Mouse (Mus musculus): ENCODE measurements at regions not wholly inside any gene's neighbourhood (a gene's known extent, or its start where the extent isn't known, plus 50 kb on each side); places are given as distances from the start of the nearest gene placed in this dataset.

GRCm38 (mm10) chr10:41018888-41019287, 53.2 kb downstream of the Gpr6 start:
- no peak overlapping the region for H3K4me2 ChIP-seq (replicated peaks; ENCODE audit: low read depth, low read length)
- 48% methylated on average over 5 of the region's 5 CpGs for WGBS
- H3K27me3 ChIP-seq (ENCODE audit: control insufficient read depth, insufficient read depth, low read length), result no peaks in the 10 kb centered on the region
- H3K4me3 ChIP-seq (ENCODE audit: low read length), result no peak overlapping the region
- ATAC-seq (ENCODE audit: low FRiP score, low TSS enrichment), result no peak
- H3K36me3 ChIP-seq (ENCODE audit: control insufficient read depth, insufficient read depth, low read length), result no peaks in the 10 kb centered on the region
- H3K9me3 ChIP-seq (ENCODE audit: control insufficient read depth, low read length), result no peaks in the 10 kb centered on the region
- no peak overlapping the region for H3K27ac ChIP-seq (ENCODE audit: low read depth, low read length)
- H3K4me1 ChIP-seq (ENCODE audit: control insufficient read depth, insufficient read depth, low read length), result no peaks in the 10 kb centered on the region
- no peak overlapping the region for H3K9ac ChIP-seq (ENCODE audit: low read depth, low read length)

DNA sequence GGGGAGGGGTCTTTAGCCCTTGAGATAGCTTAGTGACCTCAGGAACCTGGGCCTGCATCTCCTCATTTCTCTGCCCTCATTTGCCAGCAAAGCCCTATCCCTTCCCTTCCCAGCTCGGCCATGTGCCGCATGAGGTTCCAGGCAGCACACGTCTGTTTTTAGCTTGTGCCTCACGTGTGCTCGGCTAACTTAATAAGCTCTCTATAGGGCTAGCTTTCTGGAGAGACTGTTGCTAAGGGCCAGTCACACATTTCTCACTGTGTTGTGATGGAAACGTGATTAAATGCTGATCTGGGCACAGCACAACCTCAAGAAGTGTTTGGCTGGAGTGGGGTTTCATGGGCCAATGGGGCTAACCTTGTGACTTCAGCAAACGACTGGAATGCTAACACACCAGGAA, 55.5 kb downstream of the Gpr6 start:
- H3K36me3 ChIP-seq (ENCODE audit: control insufficient read depth, insufficient read depth, low read length), result no peaks in the 10 kb centered on the region
- ATAC-seq (ENCODE audit: low FRiP score, low TSS enrichment), result no peak
- H3K9me3 ChIP-seq (ENCODE audit: control insufficient read depth, low read length), result no peaks in the 10 kb centered on the region
- H3K27me3 ChIP-seq (ENCODE audit: control insufficient read depth, insufficient read depth, low read length), result no peaks in the 10 kb centered on the region
- WGBS, result 55% methylated on average over 7 of the region's 7 CpGs
- no peak overlapping the region for H3K27ac ChIP-seq (ENCODE audit: low read depth, low read length)
- no peak overlapping the region for H3K4me2 ChIP-seq (replicated peaks; ENCODE audit: low read depth, low read length)
- no peak overlapping the region for H3K4me3 ChIP-seq (ENCODE audit: low read length)
- H3K9ac ChIP-seq (ENCODE audit: low read depth, low read length), result no peak overlapping the region
- H3K4me1 ChIP-seq (ENCODE audit: control insufficient read depth, insufficient read depth, low read length), result no peaks in the 10 kb centered on the region

DNA sequence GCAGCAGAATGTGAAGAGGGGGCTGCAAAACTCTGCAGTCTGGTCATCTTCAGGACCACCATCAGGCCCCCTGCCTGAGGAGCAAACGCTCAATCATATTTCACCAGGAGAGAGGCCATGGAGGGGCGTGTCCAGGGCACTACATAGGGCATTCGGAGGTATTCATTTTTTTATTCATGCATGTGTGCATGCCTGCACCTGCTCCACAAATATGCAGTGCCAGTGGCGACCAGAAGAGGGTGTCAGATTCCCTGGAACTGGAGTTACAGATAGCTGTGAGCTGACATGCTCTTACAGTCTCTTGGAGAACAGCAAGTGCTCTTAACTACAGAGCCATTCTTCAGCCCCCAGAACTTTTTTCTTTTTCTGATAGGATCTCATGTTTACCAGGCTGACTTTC, 56.4 kb downstream of the Gpr6 start:
- no peak for ATAC-seq (ENCODE audit: low FRiP score, low TSS enrichment)
- Histone ChIP-seq H3K9me3 (ENCODE audit: control insufficient read depth, low read length) (no peaks in the 10 kb centered on the region), H3K4me3 (ENCODE audit: low read length) (no peak overlapping the region), H3K27me3 (ENCODE audit: control insufficient read depth, insufficient read depth, low read length) (no peaks in the 10 kb centered on the region), H3K4me1 (ENCODE audit: control insufficient read depth, insufficient read depth, low read length) (no peaks in the 10 kb centered on the region), H3K9ac (ENCODE audit: low read depth, low read length) (no peak overlapping the region), H3K36me3 (ENCODE audit: control insufficient read depth, insufficient read depth, low read length) (no peaks in the 10 kb centered on the region), H3K4me2 (replicated peaks; ENCODE audit: low read depth, low read length) (no peak overlapping the region), H3K27ac (ENCODE audit: low read depth, low read length) (no peak overlapping the region)
- 38% methylated on average over 4 of the region's 4 CpGs for WGBS

GRCm38 (mm10) chr10:41010585-41010984, 61.5 kb downstream of the Gpr6 start:
- no peak overlapping the region for H3K27ac ChIP-seq (ENCODE audit: low read depth, low read length)
- H3K4me1 ChIP-seq (ENCODE audit: control insufficient read depth, insufficient read depth, low read length), result no peaks in the 10 kb centered on the region
- no peaks in the 10 kb centered on the region for H3K27me3 ChIP-seq (ENCODE audit: control insufficient read depth, insufficient read depth, low read length)
- no peaks in the 10 kb centered on the region for H3K9me3 ChIP-seq (ENCODE audit: control insufficient read depth, low read length)
- no peak overlapping the region for H3K4me2 ChIP-seq (replicated peaks; ENCODE audit: low read depth, low read length)
- WGBS, result 83% methylated on average over 2 of the region's 2 CpGs
- H3K9ac ChIP-seq (ENCODE audit: low read depth, low read length), result no peak overlapping the region
- ATAC-seq (ENCODE audit: low FRiP score, low TSS enrichment), result no peak
- H3K4me3 ChIP-seq (ENCODE audit: low read length), result no peak overlapping the region
- H3K36me3 ChIP-seq (ENCODE audit: control insufficient read depth, insufficient read depth, low read length), result no peaks in the 10 kb centered on the region

DNA sequence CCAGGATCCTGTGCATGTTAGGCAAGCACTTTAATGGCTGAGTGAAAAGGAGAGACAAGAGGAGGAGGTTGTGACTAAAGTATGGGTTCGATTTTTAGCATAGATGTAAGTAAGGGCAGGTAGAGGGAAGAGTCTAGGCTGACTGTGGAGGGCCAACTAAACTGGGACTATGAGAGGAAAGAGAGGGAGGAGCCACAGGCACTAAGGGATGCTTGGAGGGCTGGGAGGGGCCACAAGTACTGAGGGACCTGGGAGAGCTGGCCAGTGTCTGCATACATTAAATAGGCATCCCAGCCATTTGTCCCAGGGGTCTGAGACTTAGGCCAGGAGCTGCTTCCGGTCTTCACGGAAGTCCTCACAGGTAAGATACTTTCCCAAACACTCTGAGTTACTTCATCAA, 64.2 kb downstream of the Gpr6 start:
- no peak for ATAC-seq (ENCODE audit: low FRiP score, low TSS enrichment)
- Histone ChIP-seq H3K27ac (ENCODE audit: low read depth, low read length) (no peak overlapping the region), H3K36me3 (ENCODE audit: control insufficient read depth, insufficient read depth, low read length) (no peaks in the 10 kb centered on the region), H3K4me1 (ENCODE audit: control insufficient read depth, insufficient read depth, low read length) (no peaks in the 10 kb centered on the region), H3K9ac (ENCODE audit: low read depth, low read length) (no peak overlapping the region), H3K9me3 (ENCODE audit: control insufficient read depth, low read length) (no peaks in the 10 kb centered on the region), H3K27me3 (ENCODE audit: control insufficient read depth, insufficient read depth, low read length) (no peaks in the 10 kb centered on the region), H3K4me3 (ENCODE audit: low read length) (no peak overlapping the region), H3K4me2 (replicated peaks; ENCODE audit: low read depth, low read length) (no peak overlapping the region)
- 77% methylated on average over 3 of the region's 3 CpGs for WGBS

DNA sequence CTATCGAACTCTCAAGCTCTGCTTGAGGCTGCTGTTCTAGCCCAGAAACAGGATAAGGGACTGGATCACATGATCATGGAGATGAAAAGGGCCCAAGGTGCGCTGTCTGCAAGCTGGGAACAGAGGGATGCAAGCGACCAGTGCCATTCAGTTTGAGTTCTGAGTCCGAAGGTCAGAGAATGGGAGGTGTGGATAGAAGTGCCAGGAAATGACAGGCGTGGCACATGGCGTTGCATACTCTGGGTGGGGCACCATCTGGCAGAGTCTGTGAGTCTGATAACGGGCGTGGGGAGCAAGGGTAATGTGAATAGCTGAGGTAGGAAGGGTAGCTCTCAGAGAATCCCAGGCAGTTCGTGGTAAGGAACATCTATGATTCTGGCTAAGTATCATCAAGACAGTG, 65.5 kb downstream of the Gpr6 start:
- Histone ChIP-seq H3K36me3 (ENCODE audit: control insufficient read depth, insufficient read depth, low read length) (no peaks in the 10 kb centered on the region), H3K9ac (ENCODE audit: low read depth, low read length) (no peak overlapping the region), H3K27ac (ENCODE audit: low read depth, low read length) (no peak overlapping the region), H3K4me3 (ENCODE audit: low read length) (no peak overlapping the region), H3K4me1 (ENCODE audit: control insufficient read depth, insufficient read depth, low read length) (no peaks in the 10 kb centered on the region), H3K9me3 (ENCODE audit: control insufficient read depth, low read length) (no peaks in the 10 kb centered on the region), H3K4me2 (replicated peaks; ENCODE audit: low read depth, low read length) (no peak overlapping the region), H3K27me3 (ENCODE audit: control insufficient read depth, insufficient read depth, low read length) (no peaks in the 10 kb centered on the region)
- 86% methylated on average over 9 of the region's 9 CpGs for WGBS
- ATAC-seq (ENCODE audit: low FRiP score, low TSS enrichment), result no peak

DNA sequence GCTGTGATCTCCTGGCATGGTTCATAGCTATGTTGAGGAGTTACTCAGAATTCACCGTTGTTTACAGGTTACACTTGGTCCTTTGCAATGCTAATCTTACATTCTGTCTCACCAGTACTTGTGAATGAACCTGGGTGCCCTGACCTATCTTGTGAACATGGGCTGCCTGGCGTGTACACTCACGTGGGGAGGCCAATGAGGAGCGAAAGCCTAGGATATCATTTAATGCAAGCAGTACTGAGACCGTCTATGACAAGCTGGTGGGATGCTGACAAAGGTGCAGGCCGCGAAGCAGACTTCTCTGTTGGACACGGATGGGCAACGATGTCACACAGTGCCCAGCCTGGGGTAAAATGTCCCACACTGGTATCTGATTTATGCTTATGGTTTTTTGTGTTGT, 66.3 kb downstream of the Gpr6 start:
- ATAC-seq (ENCODE audit: low FRiP score, low TSS enrichment), result no peak
- Histone ChIP-seq H3K27me3 (ENCODE audit: control insufficient read depth, insufficient read depth, low read length) (no peaks in the 10 kb centered on the region), H3K36me3 (ENCODE audit: control insufficient read depth, insufficient read depth, low read length) (no peaks in the 10 kb centered on the region), H3K4me2 (replicated peaks; ENCODE audit: low read depth, low read length) (no peak overlapping the region), H3K4me1 (ENCODE audit: control insufficient read depth, insufficient read depth, low read length) (no peaks in the 10 kb centered on the region), H3K9ac (ENCODE audit: low read depth, low read length) (no peak overlapping the region), H3K27ac (ENCODE audit: low read depth, low read length) (no peak overlapping the region), H3K4me3 (ENCODE audit: low read length) (no peak overlapping the region), H3K9me3 (ENCODE audit: control insufficient read depth, low read length) (no peaks in the 10 kb centered on the region)
- WGBS, result 87% methylated on average over 9 of the region's 9 CpGs

GRCm38 (mm10) chr10:41004753-41005152, 67.3 kb downstream of the Gpr6 start:
- no peak; the same call in 1 of the 2 replicates for ATAC-seq (ENCODE audit: low FRiP score, low TSS enrichment)
- no peak overlapping the region for H3K4me3 ChIP-seq (ENCODE audit: low read length)

DNA sequence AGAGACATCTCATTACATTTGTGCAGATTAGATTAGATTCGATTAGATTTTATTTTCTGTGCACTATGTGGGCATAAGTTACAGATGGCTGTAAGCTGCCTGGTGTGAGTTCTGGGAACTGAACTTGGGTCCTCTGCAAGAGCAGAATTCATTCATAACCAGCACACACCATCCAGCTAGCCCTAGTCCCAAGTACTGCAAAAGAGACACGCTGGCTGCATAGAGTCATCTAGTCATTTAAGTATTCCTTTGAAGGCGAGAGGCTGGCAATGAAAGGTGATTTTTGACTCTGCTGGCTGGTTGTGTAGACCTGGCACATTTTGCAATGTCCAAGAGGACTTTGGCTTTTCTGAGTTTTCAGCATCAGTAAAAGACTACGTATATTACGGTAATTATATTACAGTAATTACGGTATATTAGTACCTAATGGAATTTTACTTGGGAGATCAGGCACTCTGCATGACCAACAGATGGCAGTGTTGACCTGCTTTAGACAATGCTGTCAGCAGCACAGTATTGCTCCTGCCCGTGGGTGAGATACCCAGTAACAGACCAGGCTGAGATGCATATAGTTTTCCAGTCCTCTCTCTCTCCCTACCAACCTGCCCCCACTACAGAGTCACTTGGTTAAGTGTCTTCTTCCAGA, 67.9 kb downstream of the Gpr6 start:
- peak; percentile 82 for ATAC-seq (ENCODE audit: low FRiP score, low TSS enrichment)
- Histone ChIP-seq H3K36me3 (ENCODE audit: control insufficient read depth, insufficient read depth, low read length) (no peaks in the 10 kb centered on the region), H3K4me1 (ENCODE audit: control insufficient read depth, insufficient read depth, low read length) (no peaks in the 10 kb centered on the region), H3K27ac (ENCODE audit: low read depth, low read length) (no peak overlapping the region), H3K9me3 (ENCODE audit: control insufficient read depth, low read length) (no peaks in the 10 kb centered on the region), H3K9ac (ENCODE audit: low read depth, low read length) (no peak overlapping the region), H3K27me3 (ENCODE audit: control insufficient read depth, insufficient read depth, low read length) (no peaks in the 10 kb centered on the region), H3K4me2 (replicated peaks; ENCODE audit: low read depth, low read length) (no peak overlapping the region), H3K4me3 (ENCODE audit: low read length) (no peak overlapping the region)
- WGBS, result 31% methylated on average over 7 of the region's 7 CpGs

More at GRCm38 (mm10) chr10:41004753-41005152, 67.3 kb downstream of the Gpr6 start:
- 63% methylated on average over 3 of the region's 3 CpGs for WGBS
- no peak overlapping the region for H3K27ac ChIP-seq (ENCODE audit: low read depth, low read length)
- no peaks in the 10 kb centered on the region for H3K4me1 ChIP-seq (ENCODE audit: control insufficient read depth, insufficient read depth, low read length)
- no peaks in the 10 kb centered on the region for H3K36me3 ChIP-seq (ENCODE audit: control insufficient read depth, insufficient read depth, low read length)
- no peaks in the 10 kb centered on the region for H3K27me3 ChIP-seq (ENCODE audit: control insufficient read depth, insufficient read depth, low read length)
- no peak overlapping the region for H3K4me2 ChIP-seq (replicated peaks; ENCODE audit: low read depth, low read length)
- H3K9ac ChIP-seq (ENCODE audit: low read depth, low read length), result no peak overlapping the region
- no peaks in the 10 kb centered on the region for H3K9me3 ChIP-seq (ENCODE audit: control insufficient read depth, low read length)

All from kidney, embryonic 14.5 days (tissue).